Mouse (Mus musculus) adrenal gland, adult 18-20 months (tissue): ENCODE measurements around the gene Zic3. TPM values are rescaled to one million over a fixed set of nuclear protein-coding genes. Genes with fewer than 3 reads are reported as not detected.

ENCODE experiments used
- DNase-seq, 2 experiments: peaks; one replicate each; pipeline ENCODE4 v3.0.0; 2021 to 2022; ENCODE audit warnings: low spot score in 2 of 2
- long read RNA-seq, 2 experiments: library from polyadenylated mRNA; stranded (forward); transcript quantifications; one replicate each; pipeline ENCODE4 v2.0.0; 2021
- total RNA-seq, 2 experiments: library from RNA; stranded (reverse); gene quantifications; 1 replicate in 1 of 2; 2 replicates in 1 of 2; pipeline ENCODE4 v1.2.3; 2021

The Zic3 gene
- not detected for total RNA-seq
- long read RNA-seq, experiment 1, result 0 reads
- long read RNA-seq, experiment 2, result 0 reads

GRCm38 (mm10) chrX:58022400-58022799 lies at the start of gene Zic3:
Zic3 (plus strand) TSS chrX:58022700.
- no peak for DNase-seq

GRCm38 (mm10) chrX:57982351-57982750 lies 40.1 kb upstream of the Zic3 start:
- DNase-seq, result no peak

GRCm38 (mm10) chrX:57987455-57988109 lies 34.9 kb upstream of the Zic3 start:
- no peak for DNase-seq

DNA sequence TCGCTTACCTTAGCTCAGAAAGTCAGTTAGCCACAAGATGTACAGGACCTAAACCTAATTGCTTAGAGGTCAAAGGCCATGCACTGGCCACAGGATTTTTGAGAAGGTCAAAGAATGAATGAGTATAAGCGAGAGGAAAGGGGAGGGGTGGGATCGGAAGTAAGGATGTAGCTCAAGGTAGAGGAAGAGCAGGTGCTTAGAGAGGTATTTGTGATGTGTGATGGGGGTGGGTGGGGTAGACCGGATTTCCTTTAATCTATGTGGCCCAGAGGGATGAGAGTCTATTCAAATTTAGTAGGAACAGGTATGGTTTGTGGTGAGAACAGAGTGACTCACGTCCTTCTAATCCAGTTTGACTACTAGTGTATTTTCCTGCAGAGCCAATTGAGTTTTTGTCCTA lies 9.1 kb upstream of the Zic3 start:
- no peak for DNase-seq

DNA sequence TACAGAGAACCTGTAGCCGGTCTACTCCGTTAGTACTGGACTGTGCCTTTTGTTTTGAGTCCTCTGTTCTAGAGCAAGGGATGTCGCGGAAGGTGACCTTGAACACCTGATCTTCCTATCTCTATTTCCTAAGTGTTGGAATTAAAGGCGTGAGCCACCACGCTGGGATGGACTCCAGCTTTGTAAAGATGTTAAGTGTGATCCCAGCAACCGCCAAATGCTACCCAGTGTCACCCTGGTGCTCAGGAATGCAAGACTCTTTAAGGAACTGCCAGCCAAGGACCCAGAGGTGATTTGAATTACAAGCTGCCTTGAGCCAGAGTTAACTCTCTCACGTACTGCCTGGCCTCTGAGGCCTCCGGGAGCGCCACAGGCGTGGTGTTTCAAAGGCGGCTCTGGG lies 8.4 kb upstream of the Zic3 start:
- no peak for DNase-seq

- no peak for DNase-seq
Measured at GRCm38 (mm10) chrX:58014761-58015160, 7.7 kb upstream of the Zic3 start.

- DNase-seq, result no peak
Measured at GRCm38 (mm10) chrX:58015336-58015945, 7.1 kb upstream of the Zic3 start.

DNA sequence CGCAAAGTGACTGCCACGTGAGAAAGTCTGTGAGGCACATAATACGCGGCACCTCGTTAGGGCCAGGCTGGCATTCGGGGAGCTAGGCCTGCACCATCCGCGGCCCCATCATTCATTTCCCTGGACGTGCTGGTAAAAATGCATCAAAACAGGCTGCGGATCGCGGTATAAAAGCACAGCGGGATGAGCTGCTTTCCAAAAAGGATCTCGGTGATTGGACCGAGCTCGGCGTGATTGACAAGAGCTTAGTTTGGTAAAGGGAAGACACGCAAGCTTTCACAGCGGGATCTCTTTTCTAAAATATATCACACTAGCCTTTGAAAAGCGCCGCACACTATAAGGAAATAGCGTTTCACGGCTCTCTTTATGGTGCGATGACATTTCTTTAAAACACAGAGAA lies 3.8 kb upstream of the Zic3 start:
- DNase-seq, result no peak

DNA sequence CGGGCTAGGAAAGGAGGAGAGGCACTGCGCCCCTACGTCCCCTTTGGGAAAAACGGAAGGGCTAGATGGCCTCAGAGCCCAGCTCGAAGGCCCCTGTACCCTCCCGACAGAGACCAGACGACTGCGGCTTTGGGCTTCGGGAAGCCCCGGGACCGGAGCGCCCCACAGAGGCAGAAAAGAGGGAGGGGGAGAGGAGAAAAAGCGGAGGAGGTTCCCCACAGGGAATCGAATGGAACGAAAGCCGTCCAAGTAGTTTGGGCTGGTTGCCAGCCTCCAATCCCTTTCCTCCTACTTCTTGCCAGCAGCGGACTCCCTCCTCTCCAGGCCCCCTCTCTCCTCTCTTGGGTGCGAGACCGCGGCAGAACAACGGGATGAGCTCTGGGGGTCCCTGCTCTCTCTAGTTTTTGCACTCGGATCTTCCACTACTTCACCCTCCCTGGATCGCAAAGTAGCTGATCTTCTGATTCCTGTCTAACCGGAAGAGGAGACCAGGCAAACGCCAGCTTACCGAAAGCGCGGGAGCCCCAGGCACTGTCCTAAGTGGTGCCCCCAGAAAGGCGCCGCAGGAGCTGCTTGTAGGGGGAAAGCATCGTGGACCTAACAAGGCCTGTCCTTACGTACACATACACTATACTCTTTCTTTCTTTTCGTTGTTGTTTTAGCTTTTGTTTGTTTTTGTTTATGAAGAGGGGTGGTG lies 3.1 kb upstream of the Zic3 start:
- DNase-seq, result no peak

DNA sequence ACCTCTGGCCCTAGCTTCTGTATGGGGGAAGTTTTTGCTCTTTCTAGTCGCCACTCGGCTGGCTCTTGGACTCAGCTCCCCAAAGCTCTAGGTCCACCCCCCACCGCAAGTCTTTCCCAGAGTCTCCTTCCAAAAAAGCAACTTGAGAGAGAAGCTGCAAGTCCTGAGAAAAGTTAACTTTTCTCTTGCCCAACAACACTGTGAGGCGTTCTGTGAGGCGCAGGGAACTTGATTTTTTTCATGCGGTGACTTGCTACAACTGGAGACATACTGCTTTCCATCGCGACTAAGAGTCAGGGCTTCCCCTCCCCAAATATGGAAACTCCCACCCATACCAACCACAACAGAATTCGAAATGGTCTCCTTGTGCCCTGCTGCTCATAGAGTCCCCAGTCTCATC lies 5.1 kb downstream of the Zic3 start:
- DNase-seq, result no peak

GRCm38 (mm10) chrX:58028082-58028481 lies 5.6 kb downstream of the Zic3 start:
- DNase-seq, result no peak

DNA sequence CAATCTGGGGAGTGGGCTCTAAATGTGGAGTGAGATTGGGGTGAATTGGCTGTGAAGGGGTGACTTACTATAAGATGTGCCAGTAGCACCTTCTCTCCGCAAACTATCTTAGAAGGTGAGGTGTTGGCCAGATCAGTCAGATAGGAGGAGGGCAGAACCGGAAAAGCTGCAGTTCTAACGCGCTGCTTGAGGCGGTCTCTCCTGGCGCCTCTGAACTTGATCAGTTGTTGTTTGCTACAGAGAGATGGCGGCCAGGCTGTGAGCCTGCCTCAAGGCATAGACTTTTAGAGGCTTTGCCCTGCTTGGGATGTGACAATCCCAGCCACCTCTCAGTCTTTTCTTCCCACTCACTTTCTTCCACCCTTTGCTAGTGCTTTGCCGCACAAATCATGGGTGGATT lies 6.4 kb downstream of the Zic3 start:
- no peak for DNase-seq

DNA sequence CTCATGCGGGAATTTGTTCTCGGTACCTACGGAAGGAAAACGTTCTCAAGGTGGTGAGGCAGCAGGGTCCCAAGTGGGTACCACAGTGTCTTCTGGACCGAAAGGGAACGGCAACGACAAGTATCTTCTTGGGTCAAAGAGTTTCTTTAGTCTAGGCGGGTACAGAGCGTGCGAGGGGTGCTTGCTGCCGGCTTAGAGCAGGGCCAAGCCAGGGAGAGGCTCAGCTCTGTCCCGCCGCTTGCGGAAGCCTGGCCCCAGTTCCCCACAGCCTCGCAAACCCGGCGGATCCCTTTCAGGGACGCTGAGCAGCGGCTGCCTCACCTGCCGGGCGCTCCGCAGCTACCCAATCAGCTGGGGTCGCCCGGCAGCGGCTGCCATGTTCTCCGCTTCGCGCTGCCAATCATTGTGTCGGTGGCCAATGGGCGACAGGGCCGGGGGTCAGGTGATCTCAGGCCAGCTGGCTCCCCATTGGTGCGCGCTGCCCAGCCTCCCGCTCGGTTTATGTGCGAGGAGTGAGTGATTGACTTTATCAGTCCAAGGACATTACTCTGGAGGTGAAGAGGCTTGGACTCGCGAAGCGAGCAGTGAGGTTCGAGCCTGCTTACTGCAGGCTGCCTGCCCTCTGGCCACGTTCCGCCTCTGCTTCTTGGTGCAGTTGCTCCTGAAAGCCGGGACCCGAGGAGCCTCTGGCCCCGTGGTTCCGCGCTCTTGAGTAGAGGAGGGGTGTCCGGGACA lies 7.8 kb downstream of the Zic3 start:
- DNase-seq, result peak; percentile 17 to 38

GRCm38 (mm10) chrX:58030835-58031670 lies 8.6 kb downstream of the Zic3 start:
- DNase-seq, result peak in 1 of 2 experiments; percentile 5

DNA sequence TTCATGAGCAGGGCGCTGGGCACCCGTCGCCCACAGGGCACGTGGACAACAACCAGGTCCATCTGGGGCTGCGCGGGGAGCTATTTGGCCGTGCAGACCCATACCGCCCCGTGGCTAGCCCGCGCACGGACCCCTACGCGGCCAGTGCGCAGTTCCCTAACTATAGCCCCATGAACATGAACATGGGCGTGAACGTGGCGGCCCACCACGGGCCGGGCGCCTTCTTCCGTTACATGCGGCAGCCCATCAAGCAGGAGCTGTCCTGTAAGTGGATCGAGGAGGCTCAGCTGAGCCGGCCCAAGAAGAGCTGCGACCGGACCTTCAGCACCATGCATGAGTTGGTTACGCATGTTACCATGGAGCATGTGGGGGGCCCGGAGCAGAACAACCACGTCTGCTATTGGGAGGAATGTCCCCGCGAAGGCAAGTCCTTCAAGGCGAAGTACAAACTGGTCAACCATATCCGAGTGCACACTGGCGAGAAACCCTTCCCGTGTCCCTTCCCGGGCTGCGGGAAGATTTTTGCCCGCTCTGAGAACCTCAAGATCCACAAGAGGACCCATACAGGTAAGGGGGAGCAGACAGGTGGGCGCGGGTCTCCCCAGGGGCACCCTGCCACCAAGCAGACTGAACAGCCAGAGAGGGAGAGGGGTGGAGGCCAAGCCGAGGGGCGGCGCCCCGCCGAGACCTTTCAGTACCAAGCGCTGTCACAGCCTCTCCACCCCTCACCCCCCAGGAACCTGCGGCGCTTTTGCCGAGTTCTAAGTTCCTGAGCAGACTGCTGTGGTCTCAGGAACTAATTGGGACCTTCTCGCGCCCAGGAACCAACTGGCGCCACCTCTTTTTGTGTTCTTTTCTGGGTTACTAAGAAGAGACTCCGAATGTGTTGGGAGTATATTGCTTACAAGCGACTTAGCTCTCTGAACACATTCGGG lies 9.4 kb downstream of the Zic3 start:
- peak in 1 of 2 experiments; percentile 1 for DNase-seq

DNA sequence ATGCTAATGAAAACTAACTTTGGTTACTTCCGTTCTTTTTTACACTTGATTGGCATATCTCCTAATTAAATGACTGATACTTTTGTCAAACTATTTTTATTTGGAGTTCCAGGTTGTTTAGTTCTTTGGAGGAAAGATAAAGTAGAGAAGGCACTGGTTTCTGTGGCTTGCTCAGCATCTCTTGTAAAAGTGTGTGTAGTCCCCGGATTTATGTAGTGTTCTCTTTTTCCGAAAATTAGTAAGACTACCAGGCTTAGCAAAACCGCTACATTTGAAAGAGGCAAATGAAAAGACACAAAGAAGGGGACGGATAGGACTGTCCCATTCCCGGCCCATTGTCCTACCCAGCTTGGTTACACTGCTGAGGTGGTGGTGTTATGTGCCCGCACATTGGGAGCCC lies 10.1 kb downstream of the Zic3 start:
- no peak for DNase-seq

GRCm38 (mm10) chrX:58033521-58033920 lies 11.0 kb downstream of the Zic3 start:
- no peak for DNase-seq

- no peak for DNase-seq
Measured at GRCm38 (mm10) chrX:58038061-58039007, 15.8 kb downstream of the Zic3 start.

DNA sequence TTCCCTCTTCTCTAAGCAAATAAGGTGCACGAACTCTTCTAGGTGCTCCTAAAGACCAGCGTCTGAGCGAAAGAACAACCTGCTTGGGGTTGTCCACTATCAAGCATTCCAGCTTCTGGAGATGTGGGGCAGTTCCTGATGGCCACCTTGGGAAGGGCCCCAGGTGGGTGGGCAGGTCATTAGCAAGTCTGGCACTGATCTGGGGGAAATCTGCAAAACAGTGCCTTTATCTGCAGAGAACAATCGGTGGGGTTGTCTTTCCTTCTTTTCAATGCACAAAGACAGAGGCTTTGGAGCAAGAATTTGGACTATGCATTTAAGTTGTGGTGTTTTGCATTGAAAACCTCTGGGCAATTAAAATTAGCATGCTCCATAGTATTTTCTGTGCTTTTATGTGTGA lies 17.2 kb downstream of the Zic3 start:
- DNase-seq, result no peak
